Mouse (Mus musculus) layer of hippocampus, adult 9-10 months (tissue): ENCODE measurements around the gene Pgm2l1.
"Not testable (repeated sequence)": the region's sequence is repeated elsewhere in the genome, so short reads cannot be mapped to it uniquely, and the experiment has no call there.

ENCODE experiments used
- DNase-seq: peaks from one replicate; pipeline ENCODE4 v3.0.0; 2022; ENCODE audit warnings: low spot score

The Pgm2l1 gene

DNA sequence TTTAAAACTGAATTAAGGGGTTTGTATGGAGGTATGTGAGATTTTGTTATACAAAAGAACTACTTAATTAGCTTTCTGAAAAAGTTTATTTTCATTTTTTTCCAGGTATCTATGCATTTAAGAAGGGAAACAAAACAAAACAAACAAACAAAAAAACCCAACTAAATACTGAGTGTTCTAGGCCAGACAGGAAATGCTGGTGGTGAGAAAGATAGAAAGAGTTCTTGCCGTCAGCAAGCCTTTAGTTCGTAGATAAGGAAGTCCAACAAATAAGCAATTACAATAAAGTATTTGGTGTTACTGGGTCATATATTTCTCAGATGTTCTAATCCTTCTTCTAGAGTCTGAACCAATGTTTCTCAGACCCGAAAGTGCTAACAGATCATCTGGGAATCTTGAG lies 1.8 kb downstream of the Pgm2l1 start:
- DNase-seq, result no peak

DNA sequence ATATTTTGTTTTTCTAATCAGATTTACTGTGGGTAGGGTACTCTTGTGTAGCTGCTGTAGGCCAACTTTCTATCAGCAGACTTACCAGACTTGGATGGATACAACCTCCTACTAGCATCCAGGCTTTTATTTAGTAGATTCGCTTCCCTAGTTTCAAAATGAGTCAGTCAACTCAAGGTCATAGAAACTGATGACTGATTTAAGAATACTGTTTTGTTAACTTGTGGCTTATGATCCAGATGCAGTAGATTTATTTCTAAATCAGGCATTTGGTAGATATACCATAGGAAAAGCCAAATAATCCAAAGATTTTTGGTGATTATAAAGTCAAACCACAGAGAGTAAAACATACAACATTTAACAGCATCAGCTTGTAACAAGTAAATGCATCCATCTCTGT lies 3.5 kb downstream of the Pgm2l1 start:
- no peak for DNase-seq

DNA sequence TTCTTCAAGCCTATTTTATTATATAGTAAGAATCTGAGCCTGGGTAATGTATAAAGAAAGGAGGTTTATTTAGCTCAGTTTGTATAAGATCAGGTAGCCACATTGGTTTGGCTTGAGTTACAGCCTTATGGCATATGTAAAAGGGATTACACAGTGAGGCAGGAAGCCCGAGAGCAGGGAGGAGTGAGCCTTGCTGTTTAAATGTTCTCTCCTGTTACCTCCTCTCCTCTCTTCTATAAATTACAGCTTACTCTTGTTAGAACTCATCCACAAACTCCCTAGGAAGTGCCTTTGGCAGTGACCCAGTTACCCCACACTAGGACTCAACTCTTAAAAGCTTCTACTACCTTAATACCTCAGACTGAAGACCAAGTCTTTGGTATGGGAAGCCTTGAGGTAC lies 4.5 kb downstream of the Pgm2l1 start:
- DNase-seq, result no peak

DNA sequence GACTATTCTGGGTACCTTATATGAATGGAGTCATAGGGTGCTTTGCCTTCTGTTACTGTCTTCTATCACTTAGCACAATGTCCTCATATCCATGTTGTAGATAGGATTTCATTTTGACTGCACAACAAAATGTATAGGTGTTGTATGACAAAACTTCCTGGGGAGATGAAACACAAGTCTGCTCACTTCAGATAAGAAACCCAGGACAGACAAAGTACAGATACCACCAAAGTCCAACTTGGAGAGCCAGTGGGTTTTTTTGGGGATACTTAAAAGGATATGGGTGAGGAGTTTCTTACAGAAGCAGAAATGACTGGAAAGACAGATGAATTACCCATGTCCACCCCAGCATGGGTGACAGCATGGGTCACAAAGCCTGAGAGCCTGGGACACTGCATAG lies 6.5 kb downstream of the Pgm2l1 start:
- DNase-seq, result no peak

DNA sequence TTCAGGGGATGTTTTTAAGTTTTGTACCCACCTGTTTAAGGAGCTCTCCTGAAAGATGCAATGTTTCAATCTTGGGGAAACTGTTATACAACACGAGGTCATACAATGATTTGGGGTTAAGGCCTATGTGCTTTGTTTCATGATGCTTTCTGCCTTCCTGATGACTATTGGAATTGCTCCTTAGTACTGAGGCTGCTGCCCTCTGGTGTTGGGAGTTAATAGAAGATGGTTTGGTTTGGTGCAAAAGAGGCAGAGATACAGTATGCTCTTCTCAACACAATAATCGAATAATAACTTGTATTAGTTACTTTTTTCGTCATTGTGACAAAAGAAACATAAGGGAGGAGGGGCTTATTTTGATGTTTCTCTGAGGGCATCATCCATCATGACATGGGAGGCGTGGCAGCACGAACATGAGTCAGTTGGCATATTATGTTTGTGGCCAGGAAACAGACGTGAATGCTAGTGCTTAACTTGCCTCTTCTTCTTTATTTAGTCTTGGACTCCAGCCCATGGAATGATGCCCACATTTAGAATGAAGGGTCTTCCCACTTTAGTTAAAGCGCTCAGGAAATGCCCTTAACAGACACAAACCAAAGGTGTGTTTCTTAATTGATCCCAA lies 7.2 kb downstream of the Pgm2l1 start:
- DNase-seq, result no peak

DNA sequence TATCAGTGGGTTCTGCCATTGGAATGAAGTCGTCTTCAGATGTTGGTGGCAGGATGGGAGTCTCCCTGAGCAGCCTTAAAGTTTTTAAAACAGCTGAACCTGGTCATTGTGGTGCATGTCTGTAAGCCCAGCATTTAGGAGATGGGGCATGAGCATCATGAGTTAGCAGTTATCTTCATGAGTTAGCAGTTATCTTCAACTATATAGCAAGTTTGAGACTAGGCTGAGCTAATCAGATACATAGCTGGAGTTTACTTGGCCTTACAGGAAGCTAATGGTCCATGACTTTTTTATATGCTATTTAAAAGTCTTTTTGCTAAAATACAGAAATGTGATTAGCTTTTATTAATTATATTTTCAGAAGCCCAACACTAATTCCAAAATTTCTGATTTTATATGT lies 11.1 kb downstream of the Pgm2l1 start:
- DNase-seq, result no peak

DNA sequence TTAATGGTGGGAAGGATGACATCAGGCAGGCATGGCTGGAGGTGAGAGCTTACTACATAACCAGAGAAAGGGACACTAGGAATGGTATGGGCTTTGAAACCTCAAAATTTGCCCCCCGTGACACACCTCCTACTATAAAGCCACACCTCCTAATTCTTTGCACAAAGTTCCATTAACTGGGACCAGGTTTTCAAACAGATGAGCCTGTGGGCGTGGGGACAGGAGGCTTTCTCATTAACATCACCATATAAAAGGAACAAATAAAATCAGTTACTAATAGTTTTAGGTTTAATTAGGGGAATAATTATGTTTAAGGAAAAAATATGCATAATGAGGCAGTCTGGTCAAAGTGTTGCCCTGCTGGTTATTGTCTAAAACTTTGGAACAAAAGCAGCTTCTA lies 13.4 kb downstream of the Pgm2l1 start:
- DNase-seq, result peak; percentile 43

DNA sequence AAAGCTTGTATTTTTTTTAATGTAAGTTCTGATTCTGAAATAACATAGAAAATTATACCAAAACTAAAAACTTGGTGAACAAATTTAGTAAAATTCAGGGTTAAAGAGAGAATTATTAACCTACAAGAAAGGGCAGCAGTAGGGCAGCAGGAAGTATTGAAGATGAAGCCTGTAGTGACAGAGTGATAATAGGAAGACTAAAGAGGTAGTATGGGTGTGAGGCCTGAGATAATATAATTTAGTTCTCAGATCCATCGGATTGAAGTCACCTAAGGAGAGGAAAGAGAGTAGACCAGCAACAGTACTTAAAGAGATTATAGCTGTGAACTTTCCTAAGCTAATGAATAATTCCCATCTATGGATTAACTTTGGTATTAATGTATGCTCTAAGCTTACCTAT lies 15.8 kb downstream of the Pgm2l1 start:
- no peak for DNase-seq

DNA sequence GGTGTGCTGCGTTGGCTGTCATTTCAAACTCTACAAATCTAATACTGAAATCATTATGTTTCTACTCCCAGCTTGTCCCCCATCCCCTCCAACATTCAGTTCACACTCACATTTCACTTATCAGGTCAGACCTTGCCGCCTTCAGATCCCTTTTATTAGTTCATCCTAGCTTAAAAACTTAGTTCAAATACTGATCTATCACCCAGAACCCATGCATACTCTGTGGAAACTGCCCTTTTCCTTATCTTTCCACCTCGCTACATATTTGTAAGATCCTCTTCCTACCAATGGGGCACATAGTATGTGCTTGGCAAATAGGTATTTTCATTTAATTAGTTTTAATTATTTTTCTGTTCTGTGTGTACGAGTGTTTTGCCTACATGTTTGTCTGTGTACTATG lies 17.0 kb downstream of the Pgm2l1 start:
- DNase-seq, result no peak

DNA sequence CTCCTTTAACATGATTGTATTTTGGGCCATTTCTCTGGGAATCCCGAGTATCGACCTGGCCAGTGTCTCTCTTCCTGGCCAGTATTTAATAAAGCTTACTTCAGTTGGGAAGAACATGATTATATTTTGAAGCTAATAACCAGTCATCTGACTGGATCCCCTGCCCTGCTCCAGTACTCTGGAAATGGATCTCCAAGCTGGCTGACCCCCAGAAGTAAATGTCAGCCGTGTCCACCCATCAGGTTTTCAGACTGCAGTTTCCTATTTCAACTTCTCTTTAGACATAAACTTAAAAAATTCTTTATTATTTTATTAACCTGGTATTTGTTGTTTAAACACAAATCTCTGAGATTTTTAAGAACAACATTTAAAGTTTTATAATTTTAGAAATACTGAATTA lies 18.0 kb downstream of the Pgm2l1 start:
- no peak for DNase-seq

DNA sequence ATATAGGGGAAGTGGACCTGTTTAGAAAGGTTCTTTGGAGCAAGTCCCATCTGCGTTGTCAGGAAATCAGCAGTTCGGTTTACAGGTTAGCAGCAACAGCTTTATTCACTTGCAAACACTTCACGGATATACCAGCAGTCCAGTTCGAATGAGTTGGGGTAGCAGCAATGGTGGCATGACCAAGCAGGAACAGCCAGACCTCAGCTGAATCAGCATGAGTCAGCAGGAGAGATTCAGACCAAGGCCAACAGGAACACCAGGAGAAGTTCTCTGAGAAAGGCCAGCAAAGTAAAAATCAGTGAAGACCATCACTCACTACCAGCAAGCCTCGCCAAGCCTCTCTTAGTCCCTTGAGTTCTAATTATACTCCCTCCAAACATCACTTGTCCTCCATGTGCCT lies 23.5 kb downstream of the Pgm2l1 start:
- no peak for DNase-seq

DNA sequence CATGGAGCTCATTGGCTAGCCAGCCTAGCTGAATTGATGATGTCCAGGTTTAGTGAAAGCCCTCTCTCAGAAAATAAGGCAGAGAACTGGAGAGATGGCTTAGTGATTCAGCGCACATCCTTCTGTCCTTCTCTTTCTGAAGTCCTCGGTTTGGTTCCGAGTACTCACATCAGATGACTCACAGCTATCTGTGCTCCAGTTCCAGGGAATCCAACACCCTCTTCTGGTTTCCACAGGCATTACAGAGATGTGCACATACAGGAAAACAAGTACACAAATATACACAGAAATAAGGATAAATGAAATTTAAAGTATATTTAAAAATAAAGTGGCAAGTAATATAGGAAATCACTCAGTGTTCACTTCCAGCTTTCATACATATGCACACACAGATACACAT lies 35.2 kb downstream of the Pgm2l1 start:
- no peak for DNase-seq

DNA sequence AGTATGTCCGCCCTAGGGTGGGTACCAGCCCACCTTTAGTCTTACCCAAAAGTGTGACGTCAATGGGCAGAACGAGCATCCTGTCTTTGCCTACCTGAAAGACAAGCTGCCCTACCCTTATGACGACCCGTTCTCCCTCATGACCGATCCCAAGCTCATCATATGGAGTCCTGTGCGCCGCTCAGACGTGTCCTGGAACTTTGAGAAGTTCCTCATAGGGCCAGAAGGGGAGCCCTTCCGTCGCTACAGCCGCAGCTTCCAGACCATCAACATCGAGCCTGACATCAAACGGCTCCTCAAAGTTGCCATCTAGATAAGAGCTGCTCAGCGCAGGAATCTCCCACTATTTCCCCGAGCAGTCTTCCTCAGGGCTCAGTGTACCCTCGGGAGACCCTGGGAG lies 37.7 kb downstream of the Pgm2l1 start:
- DNase-seq, result not testable (repeated sequence)

DNA sequence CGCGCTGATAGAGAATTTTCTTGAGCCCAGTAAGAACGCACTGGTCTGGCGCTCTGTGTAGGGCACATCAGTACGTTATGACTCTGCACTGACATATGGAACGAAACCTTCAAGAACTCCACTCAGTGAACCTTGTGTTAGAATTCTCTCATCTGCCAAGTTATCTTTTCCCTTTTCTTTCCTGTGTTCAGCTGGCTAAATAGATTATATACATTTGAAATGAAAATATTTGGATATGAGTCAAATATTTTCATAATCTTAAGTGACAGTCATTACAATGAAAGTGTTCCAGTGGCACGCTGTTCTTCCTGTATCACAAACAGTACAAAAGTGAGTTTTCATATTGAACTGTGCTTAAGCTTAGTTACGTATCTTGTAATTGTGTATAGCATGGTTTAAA lies 45.2 kb downstream of the Pgm2l1 start:
- no peak for DNase-seq

DNA sequence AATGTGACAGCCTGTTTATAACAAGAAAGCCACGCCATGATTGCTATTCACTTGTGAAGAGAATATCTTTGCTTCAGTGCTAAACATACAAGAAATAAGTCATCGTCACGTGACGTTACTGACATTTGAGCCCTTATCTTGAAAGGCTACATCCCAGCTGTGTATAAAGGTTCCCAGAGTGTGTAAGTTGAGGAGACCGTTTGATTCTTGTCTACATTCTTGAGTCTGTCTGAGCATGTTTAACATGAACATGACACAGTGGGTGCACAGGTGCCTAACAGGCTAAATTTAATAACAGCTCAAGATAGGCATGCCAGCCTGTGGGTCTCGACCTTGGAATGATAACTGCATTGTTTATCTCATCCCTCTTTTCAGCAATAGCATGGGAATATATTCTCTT lies 47.3 kb downstream of the Pgm2l1 start:
- no peak for DNase-seq

DNA sequence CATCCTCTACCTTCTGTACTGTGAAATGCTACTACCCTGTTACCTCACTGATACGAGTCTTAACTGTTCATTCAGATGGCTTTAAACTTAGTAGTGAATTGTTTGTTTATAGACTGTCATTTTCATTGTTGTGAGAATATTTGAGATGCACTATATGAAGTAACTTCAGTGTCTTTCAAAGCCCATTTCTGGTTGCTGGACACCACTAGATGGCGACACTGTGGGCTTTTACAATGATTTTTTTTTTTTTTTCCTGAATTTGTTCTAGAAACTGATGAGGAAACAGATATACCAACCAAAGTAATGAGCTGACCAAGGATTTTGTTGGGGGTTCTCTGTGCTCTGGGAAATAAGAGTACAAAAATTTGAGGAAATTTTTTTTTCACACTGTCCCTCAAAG lies 49.2 kb downstream of the Pgm2l1 start:
- DNase-seq, result no peak

DNA sequence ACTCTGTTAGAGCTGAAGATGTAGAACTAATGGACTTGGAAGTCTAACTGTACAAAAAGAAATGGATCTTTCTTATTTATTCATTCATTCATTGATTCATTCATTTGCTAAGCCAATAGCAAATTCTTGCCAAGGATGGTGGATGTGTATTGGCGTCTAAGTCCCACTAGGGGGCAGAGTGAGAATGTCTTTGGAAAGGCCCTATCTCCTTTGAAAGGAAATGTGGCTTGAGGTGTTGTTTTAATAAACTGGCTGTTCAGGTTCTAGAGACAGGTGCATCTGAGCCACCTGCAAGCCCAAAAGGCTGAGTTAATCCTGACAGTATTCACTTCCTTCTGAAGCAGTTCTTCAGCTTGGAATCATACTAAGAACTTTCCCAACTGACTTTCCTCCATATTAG lies 52.6 kb downstream of the Pgm2l1 start:
- DNase-seq, result peak; percentile 46

DNA sequence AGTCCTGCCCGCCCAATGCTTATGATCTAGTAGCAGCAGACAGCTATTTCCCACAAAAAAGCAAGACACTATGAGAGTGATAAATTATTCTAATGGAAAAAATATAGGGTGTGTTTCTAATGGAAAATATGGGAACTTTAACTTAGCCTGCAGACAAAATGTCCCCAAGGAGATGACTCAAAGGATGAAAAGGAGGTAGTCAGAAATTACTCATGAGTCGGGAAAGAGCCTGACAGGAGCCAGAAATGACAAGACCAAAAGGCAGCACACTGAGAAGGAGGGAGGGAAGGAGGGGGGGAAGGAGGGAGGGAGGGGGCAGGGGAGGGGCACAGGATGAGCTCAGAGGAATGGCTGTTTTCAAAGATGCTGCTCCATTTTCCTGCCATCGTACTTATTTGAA lies 54.4 kb downstream of the Pgm2l1 start:
- DNase-seq, result no peak

DNA sequence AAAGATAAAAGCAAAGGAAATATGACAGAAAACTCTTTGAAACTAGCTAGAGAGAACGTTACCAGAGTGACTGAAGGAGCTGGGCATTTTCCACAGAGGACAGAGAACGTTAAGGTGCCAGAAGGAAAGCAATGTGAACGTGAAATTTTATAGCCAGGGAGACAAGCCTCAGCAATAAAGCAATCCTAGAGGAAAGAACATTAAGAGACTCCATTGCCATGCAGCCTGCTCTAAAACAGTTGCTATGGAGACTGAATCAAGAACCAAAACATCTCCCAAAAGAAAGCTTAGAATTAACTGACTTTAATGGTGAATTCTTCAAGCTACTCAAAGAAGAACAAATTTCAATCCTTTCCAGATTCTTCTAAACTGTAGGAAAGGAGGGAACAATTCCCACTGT lies 56.1 kb downstream of the Pgm2l1 start:
- no peak for DNase-seq

DNA sequence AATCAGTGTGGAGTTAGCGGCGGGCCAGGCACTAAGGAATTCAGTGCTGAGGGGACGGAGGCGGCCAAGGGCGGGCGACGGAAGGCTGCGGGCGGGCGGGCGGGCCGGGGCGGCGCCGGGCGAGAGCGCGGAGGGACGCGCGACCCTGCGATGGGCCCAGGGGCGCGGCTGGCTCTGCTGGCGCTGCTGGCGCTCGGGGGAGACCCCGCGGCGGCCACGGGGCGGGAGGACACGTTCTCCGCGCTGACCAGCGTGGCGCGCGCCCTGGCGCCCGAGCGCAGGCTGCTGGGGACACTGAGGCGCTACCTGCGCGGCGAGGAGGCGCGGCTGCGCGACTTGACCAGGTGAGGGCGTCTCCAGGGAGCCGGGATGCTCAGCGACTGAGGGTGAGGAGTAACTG lies 58.2 kb downstream of the Pgm2l1 start, which contains the start of gene P4ha3:
Gene P4ha3 (plus strand): TSS at position 138 of the 400 bp plus-strand sequence.
- no peak for DNase-seq

DNA sequence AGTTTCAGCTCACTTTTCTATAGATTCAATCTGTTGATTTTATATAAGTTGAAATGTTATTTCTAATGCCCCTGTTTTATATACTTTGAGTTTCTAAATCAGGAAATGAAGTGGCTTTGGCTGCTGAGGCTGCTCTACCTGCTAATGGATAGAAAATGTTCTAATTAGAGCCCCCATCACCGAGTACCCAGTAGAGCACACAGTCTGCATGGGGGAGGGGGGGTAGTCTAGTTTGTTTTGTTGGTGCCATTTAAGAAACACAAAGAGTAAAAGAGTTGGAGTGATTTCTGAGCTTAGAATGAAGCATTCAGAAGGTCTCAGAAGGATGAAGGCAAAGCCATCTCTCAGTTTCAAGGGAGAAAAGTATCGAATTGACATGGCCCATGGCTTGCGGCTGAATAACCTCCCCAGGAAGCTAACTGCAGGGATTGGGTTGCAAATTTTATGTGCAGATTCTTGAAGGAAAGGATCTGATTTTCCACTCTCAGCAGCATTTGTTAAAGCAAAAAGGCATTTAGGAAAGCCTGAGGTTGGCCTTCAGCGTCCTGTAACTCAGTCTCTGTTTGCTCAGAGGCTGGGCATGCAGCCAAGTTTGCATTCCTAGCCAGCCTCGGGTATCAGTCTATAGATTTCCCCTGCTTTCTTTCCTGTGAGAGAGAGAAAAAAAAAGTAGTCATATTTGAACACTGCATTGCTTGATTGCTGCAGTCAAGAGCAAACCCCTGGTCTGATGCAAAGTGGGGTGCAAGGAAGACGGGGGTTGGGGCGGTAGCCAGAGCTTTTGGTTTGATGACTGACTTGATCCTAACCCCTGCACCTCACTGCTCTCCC lies 60.8 kb downstream of the Pgm2l1 start:
- DNase-seq, result no peak

DNA sequence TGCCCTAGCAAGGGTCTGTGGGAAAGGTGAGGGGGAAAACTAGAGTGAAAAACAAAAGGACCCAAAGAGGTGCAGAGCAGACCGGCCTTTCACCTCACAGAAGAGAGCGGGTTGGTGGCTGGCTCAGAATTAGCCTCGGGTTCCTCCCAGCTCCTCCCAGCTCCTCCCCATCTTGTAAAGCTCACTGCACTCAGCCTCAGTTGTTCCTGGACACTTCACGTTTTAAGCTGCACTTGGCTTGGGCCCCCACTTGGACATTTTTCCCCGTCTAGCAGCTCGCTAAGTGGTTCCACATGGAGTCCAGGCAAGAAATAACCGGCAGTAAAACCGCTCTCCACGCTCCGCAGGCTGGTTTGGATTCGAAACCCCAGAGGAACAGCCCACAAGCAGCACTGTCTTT lies 61.4 kb downstream of the Pgm2l1 start:
- DNase-seq, result no peak

DNA sequence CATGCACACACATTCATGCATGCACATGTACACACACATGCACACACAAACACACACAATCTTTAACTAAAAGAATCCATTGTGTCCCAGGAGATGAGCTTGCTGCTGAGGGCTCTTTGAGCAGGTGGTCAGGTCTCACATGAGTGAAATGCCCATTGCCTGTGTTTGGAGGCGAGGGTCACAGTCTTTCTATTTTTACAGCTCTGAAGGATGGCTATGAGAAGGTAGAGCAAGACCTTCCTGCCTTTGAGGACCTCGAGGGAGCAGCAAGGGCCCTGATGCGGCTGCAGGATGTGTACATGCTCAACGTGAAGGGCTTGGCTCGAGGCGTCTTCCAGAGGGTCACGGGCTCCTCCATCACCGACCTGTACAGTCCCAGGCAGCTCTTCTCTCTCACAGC lies 66.4 kb downstream of the Pgm2l1 start:
- DNase-seq, result no peak

DNA sequence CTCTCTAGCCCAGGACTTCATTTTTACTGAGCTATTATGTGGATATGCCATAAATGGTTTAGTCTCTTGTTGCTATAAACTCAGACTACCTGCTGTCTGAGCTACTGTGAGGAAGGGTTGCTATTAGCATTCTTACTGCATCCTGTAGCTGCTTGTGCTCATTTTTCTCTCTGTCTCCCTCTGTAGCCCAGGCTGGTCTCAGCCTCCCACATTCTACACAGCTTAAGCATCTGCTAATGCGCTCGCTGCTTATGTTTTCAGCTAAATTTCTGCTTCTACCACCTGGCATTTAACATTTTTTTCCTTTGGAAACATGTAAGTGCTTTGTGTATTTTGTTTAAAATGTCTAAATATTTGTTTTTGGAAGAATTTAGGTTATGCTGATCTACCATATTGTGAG lies 68.6 kb downstream of the Pgm2l1 start:
- no peak for DNase-seq
